Comparison of ENCODE assay signal across 1 mouse cellular context in genomic region chr5:121383857-121384756, GRCm38 (mm10).
A peak's percentile ranks its signal among the peaks of the same experiment; 100 is the strongest.
TF ChIP-seq lines count a peak whose summit lies in the region.

No protein-coding gene starts in this region.

TF ChIP-seq in CH12.LX, 34 proteins besides CTCF, POLR2A, EP300 and RAD21 (continued from another document):
- peak; percentile 71; the same call in 1 of the 2 replicates for TF ChIP-seq MAFK (IDR thresholded peaks at IDR 0.05; ENCODE audit: insufficient replicate concordance, low read length)
- TF ChIP-seq RCOR1 (conservative IDR thresholded peaks at IDR 0.05; ENCODE audit: low read depth, low read length), result peak; percentile 99
- TF ChIP-seq TCF12 (IDR thresholded peaks at IDR 0.05; ENCODE audit: low read depth, low read length), result peak; percentile 78
- TF ChIP-seq MEF2A (IDR thresholded peaks at IDR 0.05; ENCODE audit: borderline replicate concordance, low read depth, low read length), result peak; percentile 88
- TF ChIP-seq MAX (IDR thresholded peaks at IDR 0.05; ENCODE audit: low read length), result peak; percentile 39; the same call in 1 of the 2 replicates
- no peak for TF ChIP-seq ZMIZ1 (IDR thresholded peaks at IDR 0.05; ENCODE audit: low read depth, low read length)
- peak; percentile 49; the same call in 1 of the 2 replicates for TF ChIP-seq MYC (IDR thresholded peaks at IDR 0.05; ENCODE audit: low read depth, low read length)
- TF ChIP-seq SMC3 (IDR thresholded peaks at IDR 0.05; ENCODE audit: low read depth, low read length), result no peak
- TF ChIP-seq MAZ (IDR thresholded peaks at IDR 0.05; ENCODE audit: low read depth, low read length), result 0 out of 2 replicates have a peak, but pooled peaks have one; percentile 45
- no peak for TF ChIP-seq UBTF (IDR thresholded peaks at IDR 0.05; ENCODE audit: low read depth, low read length)
- TF ChIP-seq SIN3A (IDR thresholded peaks at IDR 0.05; ENCODE audit: low read length), result peak; percentile 96
- TF ChIP-seq ZNF384 (IDR thresholded peaks at IDR 0.05; ENCODE audit: low read depth, low read length), result peak; percentile 75
- TF ChIP-seq USF1 (IDR thresholded peaks at IDR 0.05; ENCODE audit: low read depth, low read length), result no peak
